Mouse (Mus musculus): ENCODE data around the gene Thap11. TPM values are rescaled to one million over a fixed set of nuclear protein-coding genes. Genes with fewer than 3 reads are reported as not detected.

The Thap11 gene
- polyA plus RNA-seq (2012; rRNA removed), result 22.2 and 26.2 TPM in 2 replicates

GRCm38 (mm10) chr8:105854715-105855216, at the start of gene Thap11:
TSS of gene Thap11 (plus strand) at chr8:105855132.

GRCm38 (mm10) chr8:105826861-105827848, 27.8 kb upstream of the Thap11 start, which contains the start of the genes Ranbp10 and Tsnaxip1:
TSS of gene Ranbp10 (minus strand) at chr8:105827350.
TSS of gene Tsnaxip1 (plus strand) at chr8:105827731.

GRCm38 (mm10) chr8:105853178-105853577, 1.8 kb upstream of the Thap11 start, which contains the start of gene Cenpt:
TSS of gene Cenpt (minus strand) at chr8:105853278.

GRCm38 (mm10) chr8:105860143-105860981, 5.4 kb downstream of the Thap11 start, which contains the start of gene Nutf2:
TSS of gene Nutf2 (plus strand) at chr8:105860580.

GRCm38 (mm10) chr8:105880754-105881520, 26.0 kb downstream of the Thap11 start, which contains the start of gene Edc4:
TSS of gene Edc4 (plus strand) at chr8:105880881.

GRCm38 (mm10) chr8:105893339-105893738, 38.4 kb downstream of the Thap11 start, which contains the start of gene Nrn1l:
TSS of gene Nrn1l (plus strand) at chr8:105893567.

GRCm38 (mm10) chr8:105900180-105900940, 45.4 kb downstream of the Thap11 start, which contains the start of gene Pskh1:
TSS of gene Pskh1 (plus strand) at chr8:105900441.

Other genes starting within 250 kb of the Thap11 start
- 3.7 and 4.5 TPM in 2 replicates for gene Ripor1, start 249.9 kb upstream of the Thap11 start, polyA plus RNA-seq (2012; rRNA removed)
- 19.4 and 23.8 TPM in 2 replicates for gene Ctcf, start 218.6 kb upstream of the Thap11 start, polyA plus RNA-seq (2012; rRNA removed)
- 0.05 TPM in 1 of 2 replicates, not detected in the other for gene Agrp, start 217.7 kb upstream of the Thap11 start, polyA plus RNA-seq (2012; rRNA removed)
- gene Carmil2, start 168.9 kb upstream of the Thap11 start, polyA plus RNA-seq (2012; rRNA removed), result 1.00 and 1.8 TPM in 2 replicates
- gene Acd, start 154.0 kb upstream of the Thap11 start, polyA plus RNA-seq (2012; rRNA removed), result 8.2 and 9.3 TPM in 2 replicates
- gene Pard6a, start 154.0 kb upstream of the Thap11 start, polyA plus RNA-seq (2012; rRNA removed), result 5.7 TPM in 2 replicates
- 0.03 TPM in 1 of 2 replicates, not detected in the other for gene 4933405L10Rik, start 147.5 kb upstream of the Thap11 start, polyA plus RNA-seq (2012; rRNA removed)
- 7.6 and 8.1 TPM in 2 replicates for gene Enkd1, start 146.9 kb upstream of the Thap11 start, polyA plus RNA-seq (2012; rRNA removed)
- gene Gfod2, start 96.5 kb upstream of the Thap11 start, polyA plus RNA-seq (2012; rRNA removed), result 1.0 and 1.1 TPM in 2 replicates
- 48.1 and 64.7 TPM in 2 replicates for gene Ranbp10, start 27.8 kb upstream of the Thap11 start, polyA plus RNA-seq (2012; rRNA removed)
- 0.02 and 0.06 TPM in 2 replicates for gene Tsnaxip1, start 27.4 kb upstream of the Thap11 start, polyA plus RNA-seq (2012; rRNA removed)
- gene Cenpt, start 1.9 kb upstream of the Thap11 start, polyA plus RNA-seq (2012; rRNA removed), result 22.0 and 25.8 TPM in 2 replicates
- gene Nutf2, start 5.4 kb downstream of the Thap11 start, polyA plus RNA-seq (2012; rRNA removed), result 90.9 and 92.1 TPM in 2 replicates
- gene Edc4, start 25.7 kb downstream of the Thap11 start, polyA plus RNA-seq (2012; rRNA removed), result 13.8 and 17.0 TPM in 2 replicates
- 0.24 and 0.25 TPM in 2 replicates for gene Nrn1l, start 38.4 kb downstream of the Thap11 start, polyA plus RNA-seq (2012; rRNA removed)
- 8.4 and 9.5 TPM in 2 replicates for gene Pskh1, start 45.3 kb downstream of the Thap11 start, polyA plus RNA-seq (2012; rRNA removed)
- 0.80 and 1.3 TPM in 2 replicates for gene Ctrl, start 78.7 kb downstream of the Thap11 start, polyA plus RNA-seq (2012; rRNA removed)
- 47.4 and 48.3 TPM in 2 replicates for gene Psmb10, start 83.3 kb downstream of the Thap11 start, polyA plus RNA-seq (2012; rRNA removed)
- gene Lcat, start 88.2 kb downstream of the Thap11 start, polyA plus RNA-seq (2012; rRNA removed), result 34.6 and 40.3 TPM in 2 replicates
- gene Slc12a4, start 111.0 kb downstream of the Thap11 start, polyA plus RNA-seq (2012; rRNA removed), result 9.7 and 10.8 TPM in 2 replicates
- gene Dpep3, start 124.3 kb downstream of the Thap11 start, polyA plus RNA-seq (2012; rRNA removed), result not detected in 2 replicates
- 8.4 and 9.4 TPM in 2 replicates for gene Dus2, start 136.2 kb downstream of the Thap11 start, polyA plus RNA-seq (2012; rRNA removed)
- gene Dpep2nb, start 150.8 kb downstream of the Thap11 start, polyA plus RNA-seq (2012; rRNA removed), result not detected in 2 replicates
- gene Ddx28, start 156.8 kb downstream of the Thap11 start, polyA plus RNA-seq (2012; rRNA removed), result 5.5 and 6.8 TPM in 2 replicates
- 10.2 and 11.7 TPM in 2 replicates for gene Nfatc3, start 203.7 kb downstream of the Thap11 start, polyA plus RNA-seq (2012; rRNA removed)

All from liver, embryonic 14 days (tissue).